Mouse (Mus musculus) G1E (cell line): ENCODE results near the gene Rasal3.

Experiments used
- CTCF ChIP-seq: IDR thresholded peaks from 2 replicates; pipeline ENCODE4 v1.5.1; 2012; ENCODE audit warnings: low read depth, low read length, inconsistent platforms, mixed read lengths
- GATA1 ChIP-seq: IDR thresholded peaks from 2 replicates; pipeline ENCODE4 v1.6.1; 2012; ENCODE audit warnings: borderline replicate concordance, low read length, inconsistent platforms, mixed read lengths
- GATA2 ChIP-seq: IDR thresholded peaks from 2 replicates; pipeline ENCODE4 v1.6.1; 2012; ENCODE audit warnings: low read depth, low read length, inconsistent platforms, borderline replicate concordance
- POLR2AphosphoS5 ChIP-seq: IDR thresholded peaks from 2 replicates; pipeline ENCODE4 v1.6.1; 2012; ENCODE audit warnings: low read depth, low read length, inconsistent platforms; ENCODE audit not compliant: insufficient replicate concordance

- TF ChIP-seq GATA1 (no peak), POLR2AphosphoS5 (no peak), CTCF (no peak), GATA2 (no peak)
Observed at GRCm38 (mm10) chr17:32356766-32357760, 46.3 kb downstream of the Rasal3 start.
